Mouse (Mus musculus) kidney, adult 2 months (tissue): ENCODE results near the gene Cldn12.

Experiments
- CTCF ChIP-seq: fragments of 200-500 bp; conservative IDR thresholded peaks from 2 replicates; pipeline ENCODE4 v1.5.1; 2011; ENCODE audit warnings: low read depth, mild to moderate bottlenecking, control low read depth, low read length, moderate library complexity, mixed read lengths; ENCODE audit not compliant: insufficient read depth, insufficient read length
- POLR2A ChIP-seq: fragments of 200-500 bp; IDR thresholded peaks from one replicate; pipeline ENCODE4 v1.6.1; 2011; ENCODE audit warnings: low read depth, low read length, control low read depth

- TF ChIP-seq CTCF: no peak
- TF ChIP-seq POLR2A: no peak
Observed at GRCm38 (mm10) chr5:5551110-5551509, 36.4 kb upstream of the Cldn12 start.
